Mouse (Mus musculus): Measurements from ENCODE around the gene Csn3. TPM values are rescaled to one million over a fixed set of nuclear protein-coding genes. Genes with fewer than 3 reads are reported as not detected.

Gene Csn3
- polyA plus RNA-seq (2015; fragmentation: Nextera tagmentation; extraction: Ambion mirVana): not detected in 2 replicates

DNA sequence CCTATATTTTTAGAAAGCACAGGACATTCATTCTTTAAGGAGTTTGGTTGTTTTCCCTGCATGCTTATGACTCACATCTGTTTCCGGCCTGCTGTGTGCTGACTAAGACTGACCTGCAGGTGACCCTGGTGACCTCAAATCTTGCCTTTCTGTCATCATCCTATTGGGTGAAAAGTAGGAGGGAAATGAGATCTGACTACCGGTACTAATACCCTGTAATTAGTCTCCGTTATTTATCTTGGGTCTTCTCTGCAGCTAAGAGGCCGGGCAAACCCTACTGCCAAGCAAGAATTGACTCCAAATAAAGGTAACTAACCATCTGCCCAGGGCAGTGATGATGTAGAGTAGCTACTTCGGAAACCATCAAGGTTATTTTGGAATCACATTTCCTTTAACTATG is at the start of gene Csn3:
TSS of gene Csn3 (plus strand) at position 208 of the 400 bp plus-strand sequence.
- Histone ChIP-seq H3K36me3 (no peaks in the 10 kb centered on the region), H3K9me3 (no peaks in the 10 kb centered on the region), H3K4me3 (no peak within 1 kb of the TSS), H3K4me2 (no peak within 1 kb of the TSS), H3K27me3 (no peaks in the 10 kb centered on the region), H3K9ac (no peak within 1 kb of the TSS), H3K27ac (replicated peaks) (no peak within 1 kb of the TSS), H3K4me1 (replicated peaks) (no peaks in the 10 kb centered on the region)
- ATAC-seq (ENCODE audit: low FRiP score, low read depth): no peak
- 39% methylated on average over 5 of the region's 5 CpGs for WGBS

- H3K4me2 ChIP-seq: no peak within 1 kb of the TSS
- H3K27ac ChIP-seq (replicated peaks): no peak within 1 kb of the TSS
- H3K27me3 ChIP-seq: no peaks in the 10 kb centered on the region
- 88% methylated on average over 1 of the region's 1 CpGs for WGBS
- H3K36me3 ChIP-seq: no peaks in the 10 kb centered on the region
- ATAC-seq (ENCODE audit: low FRiP score, low read depth): no peak
- no peaks in the 10 kb centered on the region for H3K9me3 ChIP-seq
- H3K4me3 ChIP-seq: no peak within 1 kb of the TSS
- H3K4me1 ChIP-seq (replicated peaks): no peaks in the 10 kb centered on the region
- no peak within 1 kb of the TSS for H3K9ac ChIP-seq
These were observed 40.6 kb upstream of the Csn3 start, which contains the start of gene Odam for GRCm38 (mm10) chr5:87884729-87885128. Odam (plus strand) TSS chr5:87885029.

GRCm38 (mm10) chr5:87931603-87932002 is 6.2 kb downstream of the Csn3 start:
- H3K9ac ChIP-seq: no peak overlapping the region

DNA sequence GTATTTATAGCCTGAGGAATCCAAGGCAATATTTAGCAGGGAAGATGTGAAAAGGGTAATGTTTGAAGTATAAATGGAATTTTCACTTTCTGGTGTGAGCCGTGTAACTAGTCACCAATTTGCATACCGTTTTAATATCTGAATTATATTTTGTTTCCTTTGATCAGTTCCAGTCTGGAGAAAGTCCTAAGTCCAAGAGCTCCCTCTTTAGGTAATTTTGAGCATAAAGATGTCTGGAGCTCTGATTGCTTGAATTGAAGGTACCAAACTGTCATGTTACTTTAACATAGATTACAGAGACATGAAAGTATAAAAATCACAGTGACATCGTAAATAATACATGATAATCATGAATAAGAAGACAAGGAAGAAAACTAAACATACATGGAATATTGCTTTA is 15.4 kb downstream of the Csn3 start:
- no peak overlapping the region for H3K9ac ChIP-seq
- no peaks in the 10 kb centered on the region for H3K9me3 ChIP-seq
- no peak for ATAC-seq (ENCODE audit: low FRiP score, low read depth)
- no peak overlapping the region for H3K4me3 ChIP-seq
- 42% methylated on average over 3 of the region's 3 CpGs for WGBS
- H3K4me2 ChIP-seq: no peak overlapping the region
- H3K27me3 ChIP-seq: no peaks in the 10 kb centered on the region
- no peaks in the 10 kb centered on the region for H3K36me3 ChIP-seq
- no peaks in the 10 kb centered on the region for H3K4me1 ChIP-seq (replicated peaks)
- no peak overlapping the region for H3K27ac ChIP-seq (replicated peaks)

More at GRCm38 (mm10) chr5:87931603-87932002, 6.2 kb downstream of the Csn3 start:
- H3K4me1 ChIP-seq (replicated peaks): no peaks in the 10 kb centered on the region
- no peak overlapping the region for H3K27ac ChIP-seq (replicated peaks)
- no peaks in the 10 kb centered on the region for H3K9me3 ChIP-seq
- H3K4me3 ChIP-seq: no peak overlapping the region
- H3K36me3 ChIP-seq: no peaks in the 10 kb centered on the region
- H3K27me3 ChIP-seq: no peaks in the 10 kb centered on the region
- no peak overlapping the region for H3K4me2 ChIP-seq
- WGBS: 51% methylated on average over 1 of the region's 1 CpGs
- no peak for ATAC-seq (ENCODE audit: low FRiP score, low read depth)

DNA sequence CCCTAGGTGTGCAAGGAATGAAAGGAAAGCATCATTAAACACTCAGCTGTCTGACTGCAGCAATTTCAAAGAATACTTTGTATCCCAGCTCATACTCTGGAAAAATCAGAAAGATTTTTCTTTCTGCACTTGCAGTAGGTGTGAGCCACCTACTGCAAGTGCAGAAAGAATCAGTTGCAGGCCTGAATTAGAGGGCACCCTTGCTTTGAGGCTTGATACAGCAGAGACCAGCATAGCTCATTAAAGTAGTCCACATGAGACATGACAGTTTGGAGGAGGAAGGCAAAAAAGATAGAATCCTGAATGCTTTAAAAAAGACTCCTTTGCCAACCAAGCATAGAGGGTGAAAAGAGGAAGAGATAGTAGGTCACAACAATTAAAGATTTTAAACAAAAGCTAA is 17.1 kb downstream of the Csn3 start:
- Histone ChIP-seq H3K9ac (no peak overlapping the region), H3K4me3 (no peak overlapping the region), H3K27me3 (no peaks in the 10 kb centered on the region), H3K9me3 (no peaks in the 10 kb centered on the region), H3K27ac (replicated peaks) (no peak overlapping the region), H3K4me2 (no peak overlapping the region), H3K36me3 (no peaks in the 10 kb centered on the region), H3K4me1 (replicated peaks) (no peaks in the 10 kb centered on the region)
- no peak for ATAC-seq (ENCODE audit: low FRiP score, low read depth)

DNA sequence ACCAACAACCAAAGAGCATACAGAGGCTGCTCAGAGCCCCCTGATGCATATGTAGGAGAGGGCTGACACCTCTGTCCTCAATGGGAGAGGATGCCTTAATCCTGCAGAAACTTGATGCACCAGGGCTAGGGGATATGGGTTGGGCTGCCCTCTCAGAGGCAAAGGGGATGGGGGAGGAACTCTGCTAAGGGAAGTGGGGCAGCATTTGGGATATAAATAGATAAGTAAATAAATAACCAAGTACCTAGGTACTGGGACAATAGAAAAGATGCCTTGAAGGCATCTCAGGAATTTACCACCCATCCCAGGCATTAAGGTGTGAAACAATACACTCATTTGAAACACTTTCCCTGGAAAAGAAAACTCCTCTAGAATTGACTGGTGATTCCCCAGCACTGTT is 26.5 kb downstream of the Csn3 start:
- Histone ChIP-seq H3K27me3 (no peaks in the 10 kb centered on the region), H3K27ac (replicated peaks) (no peak overlapping the region), H3K9me3 (no peaks in the 10 kb centered on the region), H3K4me3 (no peak overlapping the region), H3K4me2 (no peak overlapping the region), H3K4me1 (replicated peaks) (no peaks in the 10 kb centered on the region), H3K9ac (no peak overlapping the region), H3K36me3 (no peaks in the 10 kb centered on the region)
- no peak for ATAC-seq (ENCODE audit: low FRiP score, low read depth)

DNA sequence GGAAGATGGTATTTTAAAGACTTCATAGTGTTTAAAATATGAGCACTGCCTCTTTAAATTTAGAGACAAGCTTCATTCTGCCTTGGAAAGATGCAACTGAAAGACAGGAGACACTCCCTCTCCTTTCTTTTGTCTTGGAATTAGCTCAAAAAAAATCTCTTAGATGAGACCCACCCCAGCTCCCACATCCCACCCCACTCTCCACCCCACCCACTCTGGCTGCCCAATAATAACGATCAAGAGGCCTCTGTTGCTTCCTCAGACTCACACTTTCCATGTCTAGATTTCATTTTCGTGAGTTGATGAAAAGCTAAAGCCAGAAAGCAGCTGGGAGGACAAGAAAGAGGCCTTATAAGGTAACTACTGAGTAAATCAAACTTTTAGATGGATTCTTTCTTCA is 43.8 kb downstream of the Csn3 start, which contains the start of the genes 2310003L06Rik and Gm28434:
TSS of gene 2310003L06Rik (plus strand) at position 259 of the 400 bp plus-strand sequence.
TSS of gene Gm28434 (plus strand) at position 317 of the 400 bp plus-strand sequence.
- ATAC-seq (ENCODE audit: low FRiP score, low read depth): no peak
- Histone ChIP-seq H3K4me3 (no peak within 1 kb of the TSS), H3K9ac (no peak within 1 kb of the TSS), H3K4me2 (no peak within 1 kb of the TSS), H3K4me1 (replicated peaks) (no peaks in the 10 kb centered on the region), H3K27ac (replicated peaks) (no peak within 1 kb of the TSS), H3K27me3 (no peaks in the 10 kb centered on the region), H3K36me3 (no peaks in the 10 kb centered on the region), H3K9me3 (no peaks in the 10 kb centered on the region)
- 61% methylated on average over 2 of the region's 2 CpGs for WGBS

- H3K9me3 ChIP-seq: no peaks in the 10 kb centered on the region
- no peak within 1 kb of the TSS for H3K9ac ChIP-seq
- H3K4me3 ChIP-seq: no peak within 1 kb of the TSS
- WGBS: 94% methylated on average over 3 of the region's 3 CpGs
- H3K36me3 ChIP-seq: no peaks in the 10 kb centered on the region
- ATAC-seq (ENCODE audit: low FRiP score, low read depth): no peak
- H3K4me2 ChIP-seq: no peak within 1 kb of the TSS
- no peaks in the 10 kb centered on the region for H3K27me3 ChIP-seq
- no peaks in the 10 kb centered on the region for H3K4me1 ChIP-seq (replicated peaks)
- H3K27ac ChIP-seq (replicated peaks): no peak within 1 kb of the TSS
These were observed 53.8 kb downstream of the Csn3 start, which contains the start of gene Cabs1 for GRCm38 (mm10) chr5:87979139-87979538. Cabs1 (plus strand) TSS chr5:87979439.

Other genes with a start within 250 kb of the Csn3 start
- gene Csn2, start 225.9 kb upstream of the Csn3 start, polyA plus RNA-seq (2015; fragmentation: Nextera tagmentation; extraction: Ambion mirVana): not detected in 2 replicates
- gene Csn1s2a, start 151.0 kb upstream of the Csn3 start, polyA plus RNA-seq (2015; fragmentation: Nextera tagmentation; extraction: Ambion mirVana): not detected in 2 replicates
- not detected in 2 replicates for gene Csn1s2b, start 117.5 kb upstream of the Csn3 start, polyA plus RNA-seq (2015; fragmentation: Nextera tagmentation; extraction: Ambion mirVana)
- not detected in 2 replicates for gene Prr27, start 99.9 kb upstream of the Csn3 start, polyA plus RNA-seq (2015; fragmentation: Nextera tagmentation; extraction: Ambion mirVana)
- gene Odam, start 40.5 kb upstream of the Csn3 start, polyA plus RNA-seq (2015; fragmentation: Nextera tagmentation; extraction: Ambion mirVana): not detected in 2 replicates
- not detected in 2 replicates for gene 2310003L06Rik, start 43.9 kb downstream of the Csn3 start, polyA plus RNA-seq (2015; fragmentation: Nextera tagmentation; extraction: Ambion mirVana)
- gene Gm28434, start 43.9 kb downstream of the Csn3 start, polyA plus RNA-seq (2015; fragmentation: Nextera tagmentation; extraction: Ambion mirVana): not detected in 2 replicates
- not detected in 2 replicates for gene Cabs1, start 53.9 kb downstream of the Csn3 start, polyA plus RNA-seq (2015; fragmentation: Nextera tagmentation; extraction: Ambion mirVana)
- not detected in 2 replicates for gene Smr3a, start 77.0 kb downstream of the Csn3 start, polyA plus RNA-seq (2015; fragmentation: Nextera tagmentation; extraction: Ambion mirVana)
- not detected in 2 replicates for gene Smr2, start 161.0 kb downstream of the Csn3 start, polyA plus RNA-seq (2015; fragmentation: Nextera tagmentation; extraction: Ambion mirVana)
- gene Gm11116, start 186.0 kb downstream of the Csn3 start, polyA plus RNA-seq (2015; fragmentation: Nextera tagmentation; extraction: Ambion mirVana): not detected in 2 replicates
- not detected in 2 replicates for gene Gm11115, start 228.5 kb downstream of the Csn3 start, polyA plus RNA-seq (2015; fragmentation: Nextera tagmentation; extraction: Ambion mirVana)

All from hindbrain, embryonic 15.5 days (tissue).